Mouse (Mus musculus): ENCODE measurements around the gene Olfr523.

- TF ChIP-seq PAX5 (IDR thresholded peaks at IDR 0.05; ENCODE audit: low read length): no peak
- TF ChIP-seq CTCF (conservative IDR thresholded peaks at IDR 0.05 in 1 of 2, IDR thresholded peaks at IDR 0.05 in 1 of 2; ENCODE audit: low read depth in 2 of 2, low read length in 2 of 2): no peak
- TF ChIP-seq SMC3 (IDR thresholded peaks at IDR 0.05; ENCODE audit: low read depth, low read length): no peak
- TF ChIP-seq CHD2 (IDR thresholded peaks at IDR 0.05; ENCODE audit: low read length): no peak
- TF ChIP-seq E2F4 (IDR thresholded peaks at IDR 0.05; ENCODE audit: insufficient replicate concordance, low read depth, low read length): no peak
- no peak for TF ChIP-seq UBTF (IDR thresholded peaks at IDR 0.05; ENCODE audit: low read depth, low read length)
- no peak for TF ChIP-seq BHLHE40 (IDR thresholded peaks at IDR 0.05; ENCODE audit: low read depth, low read length)
- TF ChIP-seq MAFK (IDR thresholded peaks at IDR 0.05; ENCODE audit: insufficient replicate concordance, low read length): no peak
- no peak for TF ChIP-seq IRF4 (IDR thresholded peaks at IDR 0.05; ENCODE audit: low read depth, low read length)
- no peak for TF ChIP-seq JUN (IDR thresholded peaks at IDR 0.05; ENCODE audit: insufficient read depth, low read depth, low read length)
Measured at GRCm38 (mm10) chr7:140201090-140201489, 28.1 kb downstream of the Olfr523 start.

Measured in CH12.LX (cell line).